In genomic region chr9:120583314-120583713, GRCm38 (mm10) we compare ENCODE assay signal across 8 mouse cellular contexts. TPM values are rescaled to one million over a fixed set of nuclear protein-coding genes. Genes with fewer than 3 reads are reported as not detected.
DNase-seq lines count a peak whose midpoint lies in the region; ATAC-seq and TF ChIP-seq lines count a peak whose summit lies in the region.

No protein-coding gene starts in this region.

- peak overlapping the region; percentile 73 for H3K4me3 ChIP-seq in gastrocnemius, adult 2 months
- H3K4me3 ChIP-seq in midbrain, embryonic 12.5 days = no peak overlapping the region
- no peak overlapping the region for H3K4me3 ChIP-seq in midbrain, embryonic 15.5 days
- H3K4me3 ChIP-seq in liver, embryonic 11.5 days (ENCODE audit: low read depth, low read length) = peak overlapping the region; percentile 36

- no peak overlapping the region for H3K9ac ChIP-seq in midbrain, embryonic 12.5 days (replicated peaks)
- no peak overlapping the region for H3K9ac ChIP-seq in midbrain, embryonic 15.5 days
- peak overlapping the region; percentile 1 for H3K9ac ChIP-seq in liver, embryonic 11.5 days (ENCODE audit: low read depth, low read length)

- H3K9me3 ChIP-seq in midbrain, embryonic 12.5 days = no peaks in the 10 kb centered on the region
- H3K9me3 ChIP-seq in midbrain, embryonic 15.5 days = no peaks in the 10 kb centered on the region
- H3K9me3 ChIP-seq in liver, embryonic 11.5 days (ENCODE audit: control insufficient read depth, low read length) = no peaks in the 10 kb centered on the region

- H3K36me3 ChIP-seq in midbrain, embryonic 12.5 days = no peaks in the 10 kb centered on the region
- H3K36me3 ChIP-seq in midbrain, embryonic 15.5 days (replicated peaks) = no peaks in the 10 kb centered on the region
- no peaks in the 10 kb centered on the region for H3K36me3 ChIP-seq in liver, embryonic 11.5 days (ENCODE audit: control insufficient read depth, insufficient read depth, low read length)

- ATAC-seq in midbrain, embryonic 12.5 days (ENCODE audit: low FRiP score, low read depth) = no peak
- ATAC-seq in midbrain, embryonic 15.5 days (replicated peaks) = no peak
- no peak for ATAC-seq in liver, embryonic 11.5 days (replicated peaks; ENCODE audit: low FRiP score)

- 83% methylated on average over 3 of the region's 3 CpGs for WGBS in midbrain, embryonic 12.5 days
- WGBS in midbrain, embryonic 15.5 days = 77% methylated on average over 3 of the region's 3 CpGs
- WGBS in liver, embryonic 11.5 days = 75% methylated on average over 3 of the region's 3 CpGs

- H3K4me2 ChIP-seq in midbrain, embryonic 12.5 days (replicated peaks) = peak overlapping the region; percentile 55; the same call in 1 of the 2 replicates
- H3K4me2 ChIP-seq in midbrain, embryonic 15.5 days = no peak overlapping the region
- H3K4me2 ChIP-seq in liver, embryonic 11.5 days = peak overlapping the region; percentile 64

- intact Hi-C loops in gastrocnemius, adult 2 months (cut with DNase I) = loop anchor here (10.0 kb wide), 1 partner anchor 791 kb away; no protein-coding TSS in a partner anchor
- intact Hi-C loops in left cerebral cortex, postnatal 14 days (cut with DNase I) = loop anchor here (5.0 kb wide), 1 partner anchor 659 kb away; no protein-coding TSS in a partner anchor

- 0 out of 2 replicates have a peak, but pooled peaks cover 5% of the 10 kb centered on the region for H3K27me3 ChIP-seq in midbrain, embryonic 12.5 days
- no peaks in the 10 kb centered on the region for H3K27me3 ChIP-seq in midbrain, embryonic 15.5 days (replicated peaks)
- no peaks in the 10 kb centered on the region for H3K27me3 ChIP-seq in liver, embryonic 11.5 days (replicated peaks; ENCODE audit: control insufficient read depth, insufficient read depth, low read length)

- peaks cover 14% of the 10 kb centered on the region for H3K4me1 ChIP-seq in midbrain, embryonic 12.5 days
- H3K4me1 ChIP-seq in midbrain, embryonic 15.5 days = peaks cover 11% of the 10 kb centered on the region
- H3K4me1 ChIP-seq in liver, embryonic 11.5 days (replicated peaks; ENCODE audit: control insufficient read depth, insufficient read depth, low read length) = peaks cover 14% of the 10 kb centered on the region

- peak overlapping the region; percentile 76; the same call in 1 of the 2 replicates for H3K27ac ChIP-seq in gastrocnemius, adult 2 months
- no peak overlapping the region for H3K27ac ChIP-seq in midbrain, embryonic 12.5 days (replicated peaks)
- no peak overlapping the region for H3K27ac ChIP-seq in midbrain, embryonic 15.5 days
- no peak overlapping the region for H3K27ac ChIP-seq in liver, embryonic 11.5 days (ENCODE audit: low read depth, low read length)

- no peak for TF ChIP-seq CTCF in gastrocnemius, adult 2 months (IDR thresholded peaks at IDR 0.05)

- no peak for DNase-seq in gastrocnemius, adult 2 months
- no peak for DNase-seq in gastrocnemius, adult 18-20 months (ENCODE audit: low spot score)
- DNase-seq in liver, embryonic 11.5 days (ENCODE audit: low spot score) = no peak
- peak; percentile 61 for DNase-seq in thymus, postnatal 14 days
- no peak for DNase-seq in frontal cortex, postnatal 10 days (ENCODE audit: low spot score in 2 of 2)
- DNase-seq in left cerebral cortex, postnatal 14 days (ENCODE audit: low spot score in 2 of 2) = no peak

RNA-seq across cellular contexts. Expression of gene Rpl14, which starts 12.1 kb away (rescaled TPM):
- total RNA-seq in gastrocnemius, adult 2 months (2021) = 100 to 1,000 TPM; 290 to 372 TPM
- total RNA-seq in gastrocnemius, adult 18-20 months (2021) = 100 to 1,000 TPM; 308 to 335 TPM
- polyA plus RNA-seq in midbrain, embryonic 12.5 days (2016; fragmentation: Nextera tagmentation; extraction: Ambion mirVana) = 583 and 600 TPM in 2 replicates
- polyA plus RNA-seq in midbrain, embryonic 15.5 days (2015; fragmentation: Nextera tagmentation; extraction: Ambion mirVana) = 370 and 375 TPM in 2 replicates
- polyA plus RNA-seq in liver, embryonic 11.5 days (2014; fragmentation: Nextera tagmentation; extraction: Ambion mirVana) = 1,178 and 1,306 TPM in 2 replicates
- 100 to 1,000 TPM; 219 to 256 TPM for total RNA-seq in left cerebral cortex, postnatal 14 days (2021)

RNA-seq across cellular contexts. Expression of gene Entpd3, which starts 43.7 kb away (rescaled TPM):
- not detected for total RNA-seq in gastrocnemius, adult 2 months (2021)
- total RNA-seq in gastrocnemius, adult 18-20 months (2021) = not detected
- 0.25 and 0.43 TPM in 2 replicates for polyA plus RNA-seq in midbrain, embryonic 12.5 days (2016; fragmentation: Nextera tagmentation; extraction: Ambion mirVana)
- 3.1 and 4.0 TPM in 2 replicates for polyA plus RNA-seq in midbrain, embryonic 15.5 days (2015; fragmentation: Nextera tagmentation; extraction: Ambion mirVana)
- polyA plus RNA-seq in liver, embryonic 11.5 days (2014; fragmentation: Nextera tagmentation; extraction: Ambion mirVana) = 0.12 and 0.22 TPM in 2 replicates
- 1 to 10 TPM; 3.1 to 4.7 TPM for total RNA-seq in left cerebral cortex, postnatal 14 days (2021)

Comparison
In these comparisons a context has a peak if more than half of its experiments do, and no peak if none do; other contexts are left out.
1. H3K4me3 ChIP-seq: peak in gastrocnemius, adult 2 months (single experiment) and liver, embryonic 11.5 days (single experiment); none in midbrain, embryonic 12.5 days (single experiment) and midbrain, embryonic 15.5 days (single experiment).
2. RNA of gene Entpd3, which starts 43.7 kb away (total RNA-seq): 3.1 to 4.7 TPM in left cerebral cortex, postnatal 14 days; not detected in gastrocnemius, adult 2 months and not detected in gastrocnemius, adult 18-20 months; every median in the first group is over 4 times any median in the second.